Mouse (Mus musculus) ES-E14 (cell line): ENCODE results near the gene Arhgap17.

ENCODE experiments used
- CHD2 ChIP-seq: IDR thresholded peaks from 2 replicates; pipeline ENCODE4 v1.6.1; 2014; ENCODE audit warnings: mild to moderate bottlenecking, low read depth, low read length, inconsistent platforms
- HCFC1 ChIP-seq: IDR thresholded peaks from 2 replicates; pipeline ENCODE4 v1.6.1; 2012; ENCODE audit warnings: low read length, inconsistent platforms, borderline replicate concordance; ENCODE audit not compliant: insufficient read depth
- MAFK ChIP-seq: IDR thresholded peaks from 2 replicates; pipeline ENCODE4 v1.6.1; 2014; ENCODE audit warnings: mild to moderate bottlenecking, low read depth, low read length, inconsistent platforms; ENCODE audit not compliant: insufficient read depth
- ZC3H11A ChIP-seq: IDR thresholded peaks from 2 replicates; pipeline ENCODE4 v1.6.1; 2012; ENCODE audit warnings: low read depth, mild to moderate bottlenecking, inconsistent platforms, low read length, borderline replicate concordance
- ZNF384 ChIP-seq: IDR thresholded peaks from 2 replicates; pipeline ENCODE4 v1.6.1; 2012; ENCODE audit warnings: low read depth, low read length, inconsistent platforms

- TF ChIP-seq HCFC1 (no peak), MAFK (no peak), ZC3H11A (no peak), ZNF384 (no peak), CHD2 (no peak)
Observed at GRCm38 (mm10) chr7:123298225-123298624, 71.5 kb downstream of the Arhgap17 start.
